Mouse (Mus musculus): ENCODE results near the gene Col26a1. TPM values are rescaled to one million over a fixed set of nuclear protein-coding genes. Genes with fewer than 3 reads are reported as not detected.

Gene Col26a1
- polyA plus RNA-seq, 1 experiment from 2014 or later = 63.0 TPM

- H3K27ac ChIP-seq (replicated peaks; ENCODE audit: low read depth, low read length) = peak overlapping the region; percentile 41
- H3K4me1 ChIP-seq (ENCODE audit: control insufficient read depth, insufficient read depth, low read length) = no peaks in the 10 kb centered on the region
- no peaks in the 10 kb centered on the region for H3K36me3 ChIP-seq (replicated peaks; ENCODE audit: control insufficient read depth, insufficient read depth, low read depth, low read length)
- ATAC-seq (replicated peaks; ENCODE audit: insufficient number of reproducible peaks, low FRiP score, low TSS enrichment, low read depth) = no peak
- no peaks in the 10 kb centered on the region for H3K9me3 ChIP-seq (replicated peaks; ENCODE audit: control insufficient read depth, low read length)
- no peak overlapping the region for H3K4me3 ChIP-seq (ENCODE audit: low read depth, low read length)
- peak; percentile 65 for DNase-seq (ENCODE audit: low spot score)
- no peaks in the 10 kb centered on the region for H3K27me3 ChIP-seq (ENCODE audit: control insufficient read depth, insufficient read depth, low read length)
- H3K4me2 ChIP-seq (ENCODE audit: low read depth, low read length) = peak overlapping the region; percentile 10; the same call in 1 of the 2 replicates
- peak overlapping the region; percentile 13; the same call in 1 of the 2 replicates for H3K9ac ChIP-seq (replicated peaks; ENCODE audit: low read length)
- 43% methylated on average over 25 of the region's 25 CpGs for WGBS
Observed at GRCm38 (mm10) chr5:136894840-136895528, 12.0 kb upstream of the Col26a1 start.

- H3K9ac ChIP-seq (replicated peaks; ENCODE audit: low read length) = no peak overlapping the region
- DNase-seq (ENCODE audit: low spot score) (peak; percentile 63), ATAC-seq (replicated peaks; ENCODE audit: insufficient number of reproducible peaks, low FRiP score, low TSS enrichment, low read depth) (no peak)
- H3K4me3 ChIP-seq (ENCODE audit: low read depth, low read length) = no peak overlapping the region
- whole genome bisulfite sequencing = 40% methylated on average over 19 of the region's 19 CpGs
- peak overlapping the region; percentile 76 for H3K27ac ChIP-seq (replicated peaks; ENCODE audit: low read depth, low read length)
- H3K36me3 ChIP-seq (replicated peaks; ENCODE audit: control insufficient read depth, insufficient read depth, low read depth, low read length) = no peaks in the 10 kb centered on the region
- H3K27me3 ChIP-seq (ENCODE audit: control insufficient read depth, insufficient read depth, low read length) = no peaks in the 10 kb centered on the region
- H3K4me1 ChIP-seq (ENCODE audit: control insufficient read depth, insufficient read depth, low read length) = peaks cover 4% of the 10 kb centered on the region; the same call in 1 of the 2 replicates
- no peaks in the 10 kb centered on the region for H3K9me3 ChIP-seq (replicated peaks; ENCODE audit: control insufficient read depth, low read length)
- no peak overlapping the region for H3K4me2 ChIP-seq (ENCODE audit: low read depth, low read length)
Observed at GRCm38 (mm10) chr5:136888539-136889355, 5.7 kb upstream of the Col26a1 start.

- ATAC-seq (replicated peaks; ENCODE audit: insufficient number of reproducible peaks, low FRiP score, low TSS enrichment, low read depth) (no peak), DNase-seq (ENCODE audit: low spot score) (no peak)
- Histone ChIP-seq H3K9ac (replicated peaks; ENCODE audit: low read length) (peak overlapping the region; percentile 43; the same call in 1 of the 2 replicates), H3K27ac (replicated peaks; ENCODE audit: low read depth, low read length) (peak overlapping the region; percentile 65), H3K4me1 (ENCODE audit: control insufficient read depth, insufficient read depth, low read length) (peaks cover 6% of the 10 kb centered on the region), H3K9me3 (replicated peaks; ENCODE audit: control insufficient read depth, low read length) (no peaks in the 10 kb centered on the region), H3K27me3 (ENCODE audit: control insufficient read depth, insufficient read depth, low read length) (no peaks in the 10 kb centered on the region), H3K36me3 (replicated peaks; ENCODE audit: control insufficient read depth, insufficient read depth, low read depth, low read length) (no peaks in the 10 kb centered on the region), H3K4me2 (ENCODE audit: low read depth, low read length) (no peak overlapping the region), H3K4me3 (ENCODE audit: low read depth, low read length) (no peak overlapping the region)
- WGBS = 23% methylated on average over 7 of the region's 7 CpGs
Observed at GRCm38 (mm10) chr5:136886957-136887356, 3.9 kb upstream of the Col26a1 start.

- H3K4me3 ChIP-seq (ENCODE audit: low read depth, low read length) = peak overlapping the region; percentile 90
- peak overlapping the region; percentile 87 for H3K27ac ChIP-seq (replicated peaks; ENCODE audit: low read depth, low read length)
- H3K9me3 ChIP-seq (replicated peaks; ENCODE audit: control insufficient read depth, low read length) = no peaks in the 10 kb centered on the region
- H3K4me1 ChIP-seq (ENCODE audit: control insufficient read depth, insufficient read depth, low read length) = peaks cover 8% of the 10 kb centered on the region
- DNase-seq (ENCODE audit: low spot score) (peak; percentile 41), ATAC-seq (replicated peaks; ENCODE audit: insufficient number of reproducible peaks, low FRiP score, low TSS enrichment, low read depth) (0 out of 2 replicates have a peak, but pooled peaks have one; percentile 7)
- peak overlapping the region; percentile 54 for H3K4me2 ChIP-seq (ENCODE audit: low read depth, low read length)
- H3K36me3 ChIP-seq (replicated peaks; ENCODE audit: control insufficient read depth, insufficient read depth, low read depth, low read length) = no peaks in the 10 kb centered on the region
- peak overlapping the region; percentile 95 for H3K9ac ChIP-seq (replicated peaks; ENCODE audit: low read length)
- under 1% methylated on average over 47 of the region's 47 CpGs for WGBS
- H3K27me3 ChIP-seq (ENCODE audit: control insufficient read depth, insufficient read depth, low read length) = no peaks in the 10 kb centered on the region
Observed at GRCm38 (mm10) chr5:136882055-136882787, 788 bp downstream of the Col26a1 start.

GRCm38 (mm10) chr5:136881380-136882009, 1.5 kb downstream of the Col26a1 start:
- peak overlapping the region; percentile 54 for H3K4me2 ChIP-seq (ENCODE audit: low read depth, low read length)
- peak overlapping the region; percentile 87 for H3K27ac ChIP-seq (replicated peaks; ENCODE audit: low read depth, low read length)
- no peaks in the 10 kb centered on the region for H3K36me3 ChIP-seq (replicated peaks; ENCODE audit: control insufficient read depth, insufficient read depth, low read depth, low read length)
- WGBS = 1% methylated on average over 36 of the region's 39 CpGs
- no peaks in the 10 kb centered on the region for H3K9me3 ChIP-seq (replicated peaks; ENCODE audit: control insufficient read depth, low read length)
- ATAC-seq (replicated peaks; ENCODE audit: insufficient number of reproducible peaks, low FRiP score, low TSS enrichment, low read depth) (peak; percentile 68; the same call in 1 of the 2 replicates), DNase-seq (ENCODE audit: low spot score) (peak; percentile 95)
- no peaks in the 10 kb centered on the region for H3K27me3 ChIP-seq (ENCODE audit: control insufficient read depth, insufficient read depth, low read length)
- peaks cover 4% of the 10 kb centered on the region; the same call in 1 of the 2 replicates for H3K4me1 ChIP-seq (ENCODE audit: control insufficient read depth, insufficient read depth, low read length)
- peak overlapping the region; percentile 90 for H3K4me3 ChIP-seq (ENCODE audit: low read depth, low read length)
- H3K9ac ChIP-seq (replicated peaks; ENCODE audit: low read length) = peak overlapping the region; percentile 95

- H3K4me2 ChIP-seq (ENCODE audit: low read depth, low read length) = no peak overlapping the region
- H3K9me3 ChIP-seq (replicated peaks; ENCODE audit: control insufficient read depth, low read length) = no peaks in the 10 kb centered on the region
- H3K36me3 ChIP-seq (replicated peaks; ENCODE audit: control insufficient read depth, insufficient read depth, low read depth, low read length) = no peaks in the 10 kb centered on the region; the same call in 1 of the 2 replicates
- DNase-seq (ENCODE audit: low spot score) (no peak), ATAC-seq (replicated peaks; ENCODE audit: insufficient number of reproducible peaks, low FRiP score, low TSS enrichment, low read depth) (no peak)
- 91% methylated on average over 8 of the region's 8 CpGs for WGBS
- no peaks in the 10 kb centered on the region for H3K27me3 ChIP-seq (ENCODE audit: control insufficient read depth, insufficient read depth, low read length)
- no peak overlapping the region for H3K27ac ChIP-seq (replicated peaks; ENCODE audit: low read depth, low read length)
- H3K4me3 ChIP-seq (ENCODE audit: low read depth, low read length) = no peak overlapping the region
- no peak overlapping the region for H3K9ac ChIP-seq (replicated peaks; ENCODE audit: low read length)
- peaks cover 4% of the 10 kb centered on the region; the same call in 1 of the 2 replicates for H3K4me1 ChIP-seq (ENCODE audit: control insufficient read depth, insufficient read depth, low read length)
Observed at GRCm38 (mm10) chr5:136880101-136880500, 2.9 kb downstream of the Col26a1 start.

GRCm38 (mm10) chr5:136874271-136874670, 8.7 kb downstream of the Col26a1 start:
- Histone ChIP-seq H3K36me3 (replicated peaks; ENCODE audit: control insufficient read depth, insufficient read depth, low read depth, low read length) (no peaks in the 10 kb centered on the region; the same call in 1 of the 2 replicates), H3K4me3 (ENCODE audit: low read depth, low read length) (no peak overlapping the region), H3K4me1 (ENCODE audit: control insufficient read depth, insufficient read depth, low read length) (no peaks in the 10 kb centered on the region; the same call in 1 of the 2 replicates), H3K9me3 (replicated peaks; ENCODE audit: control insufficient read depth, low read length) (no peaks in the 10 kb centered on the region), H3K4me2 (ENCODE audit: low read depth, low read length) (no peak overlapping the region), H3K9ac (replicated peaks; ENCODE audit: low read length) (no peak overlapping the region), H3K27ac (replicated peaks; ENCODE audit: low read depth, low read length) (no peak overlapping the region), H3K27me3 (ENCODE audit: control insufficient read depth, insufficient read depth, low read length) (no peaks in the 10 kb centered on the region)
- 68% methylated on average over 10 of the region's 10 CpGs for WGBS
- ATAC-seq (replicated peaks; ENCODE audit: insufficient number of reproducible peaks, low FRiP score, low TSS enrichment, low read depth) (no peak), DNase-seq (ENCODE audit: low spot score) (no peak)
